Mouse (Mus musculus) liver, embryonic 14.5 days (tissue): ENCODE measurements at regions not wholly inside any gene's neighbourhood (a gene's known extent, or its start where the extent isn't known, plus 50 kb on each side); places are given as distances from the start of the nearest gene placed in this dataset.

Experiments used
- ATAC-seq: fragments of 200-750 bp; cut with Nextera tagmentation; 2 replicates; pipeline ENCODE4 v1.8.0; 2017; ENCODE audit warnings: moderate number of reproducible peaks, mild to moderate bottlenecking, moderate library complexity; ENCODE audit not compliant: insufficient read depth
- DNase-seq, 3 experiments: peaks; one replicate each; pipeline ENCODE4 v3.0.0-alpha.2; 2012 to 2013; ENCODE audit warnings: low read depth in 3 of 3, low spot score in 3 of 3
- H3K27ac ChIP-seq: fragments of 300-500 bp; sonication (generic); 2 replicates; pipeline ENCODE4 v1.5.1; 2014; ENCODE audit warnings: moderate library complexity, mild to moderate bottlenecking, control low read depth, inconsistent platforms
- H3K27me3 ChIP-seq: fragments of 300-500 bp; sonication (generic); 2 replicates; pipeline ENCODE4 v1.6.1; 2014; ENCODE audit warnings: mild to moderate bottlenecking, low read length, moderate library complexity; ENCODE audit not compliant: control insufficient read depth, insufficient read depth
- H3K36me3 ChIP-seq: fragments of 300-500 bp; sonication (generic); replicated peaks from 2 replicates; pipeline ENCODE4 v1.6.1; 2014; ENCODE audit warnings: low read depth; ENCODE audit not compliant: control insufficient read depth, insufficient read depth
- H3K4me1 ChIP-seq, 2 experiments: fragments of 200-500 bp in 1 of 2; fragments of 300-500 bp in 1 of 2; sonication (generic) in 1 of 2; replicated peaks; 2 replicates each; pipeline ENCODE4 v1.6.1; 2012 to 2014; ENCODE audit warnings: antibody characterized with exemption in 1 of 2, inconsistent platforms in 1 of 2, low read length in 1 of 2; ENCODE audit not compliant: control insufficient read depth in 2 of 2, insufficient read depth in 2 of 2
- H3K4me2 ChIP-seq: fragments of 300-500 bp; sonication (generic); 2 replicates; pipeline ENCODE4 v1.6.1; 2014; ENCODE audit warnings: low read depth, mild to moderate bottlenecking, control low read depth, moderate library complexity
- H3K4me3 ChIP-seq, 2 experiments: fragments of 200-500 bp in 1 of 2; fragments of 300-500 bp in 1 of 2; sonication (generic) in 1 of 2; 2 replicates each; pipeline ENCODE4 v1.5.1; 2012 to 2014; ENCODE audit warnings: low read depth in 2 of 2, low read length in 2 of 2, mild to moderate bottlenecking in 2 of 2, control low read depth in 1 of 2, inconsistent platforms in 1 of 2, moderate library complexity in 1 of 2; ENCODE audit not compliant: insufficient read depth in 1 of 2
- H3K9ac ChIP-seq: fragments of 300-500 bp; sonication (generic); replicated peaks from 2 replicates; pipeline ENCODE4 v1.6.1; 2014; ENCODE audit warnings: mild to moderate bottlenecking, control low read depth, moderate library complexity
- H3K9me3 ChIP-seq: fragments of 300-500 bp; sonication (generic); 2 replicates; pipeline ENCODE4 v1.6.1; 2016; ENCODE audit warnings: low read length, mixed read lengths; ENCODE audit not compliant: control insufficient read depth
- CTCF ChIP-seq: IDR thresholded peaks from 2 replicates; pipeline ENCODE4 v1.5.1; 2016; ENCODE audit warnings: antibody characterized with exemption, low read depth, control low read depth
- EP300 ChIP-seq: IDR thresholded peaks from 2 replicates; pipeline ENCODE4 v1.6.1; 2016; ENCODE audit warnings: antibody characterized with exemption, low read depth
- WGBS: fragments of 180-500 bp; shearing (Covaris S2); extraction: QIAGEN DNeasy Blood & Tissue Kit; methylation state at CpG from one replicate; pipeline ENCODE4 v1.1.7; 2014; ENCODE audit not compliant: insufficient replicate concordance; 5-methylcytosine and 5-hydroxymethylcytosine counted together

- ATAC-seq (no peak), DNase-seq (no peak)
- Histone ChIP-seq H3K4me1 (no peaks in the 10 kb centered on the region), H3K36me3 (no peaks in the 10 kb centered on the region), H3K4me2 (no peak overlapping the region), H3K9me3 (no peaks in the 10 kb centered on the region), H3K4me3 (no peak overlapping the region), H3K27ac (no peak overlapping the region), H3K9ac (no peak overlapping the region), H3K27me3 (no peaks in the 10 kb centered on the region)
- WGBS: 65% methylated on average over 15 of the region's 15 CpGs
- TF ChIP-seq CTCF (no peak), EP300 (no peak)
These were observed 2246.7 kb downstream of the 4930444P10Rik start for GRCm38 (mm10) chr1:13846336-13846865.

GRCm38 (mm10) chr1:13840309-13840622 lies 2252.9 kb downstream of the 4930444P10Rik start:
- no peaks in the 10 kb centered on the region for H3K9me3 ChIP-seq
- H3K36me3 ChIP-seq: no peaks in the 10 kb centered on the region
- no peak overlapping the region for H3K9ac ChIP-seq
- TF ChIP-seq CTCF (no peak), EP300 (no peak)
- DNase-seq (no peak), ATAC-seq (no peak)
- WGBS: 74% methylated on average over 1 of the region's 1 CpGs
- no peaks in the 10 kb centered on the region for H3K27me3 ChIP-seq
- H3K4me1 ChIP-seq: no peaks in the 10 kb centered on the region
- no peak overlapping the region for H3K4me2 ChIP-seq
- H3K4me3 ChIP-seq: no peak overlapping the region
- no peak overlapping the region for H3K27ac ChIP-seq

- H3K4me3 ChIP-seq: no peak overlapping the region
- WGBS: 19% methylated on average over 11 of the region's 11 CpGs
- H3K27me3 ChIP-seq: no peaks in the 10 kb centered on the region
- H3K9me3 ChIP-seq: no peaks in the 10 kb centered on the region
- no peaks in the 10 kb centered on the region for H3K36me3 ChIP-seq
- no peak for TF ChIP-seq EP300
- TF ChIP-seq CTCF: no peak
- no peak overlapping the region for H3K4me2 ChIP-seq
- DNase-seq (no peak), ATAC-seq (no peak)
- H3K9ac ChIP-seq: no peak overlapping the region
- no peaks in the 10 kb centered on the region for H3K4me1 ChIP-seq
- H3K27ac ChIP-seq: no peak overlapping the region
These were observed 2253.4 kb downstream of the 4930444P10Rik start for GRCm38 (mm10) chr1:13839619-13840308.

GRCm38 (mm10) chr1:13834860-13835840 lies 2258.0 kb downstream of the 4930444P10Rik start:
- Histone ChIP-seq H3K27me3 (no peaks in the 10 kb centered on the region), H3K9me3 (no peaks in the 10 kb centered on the region), H3K27ac (no peak overlapping the region), H3K4me2 (no peak overlapping the region), H3K9ac (no peak overlapping the region), H3K4me3 (no peak overlapping the region), H3K4me1 (no peaks in the 10 kb centered on the region), H3K36me3 (no peaks in the 10 kb centered on the region)
- no peak for DNase-seq
- no peak for ATAC-seq
- WGBS: 69% methylated on average over 12 of the region's 12 CpGs
- TF ChIP-seq CTCF (no peak), EP300 (no peak)

GRCm38 (mm10) chr1:13807786-13808185 lies 2285.3 kb downstream of the 4930444P10Rik start:
- Histone ChIP-seq H3K27me3 (no peaks in the 10 kb centered on the region), H3K9ac (no peak overlapping the region), H3K4me2 (no peak overlapping the region), H3K4me1 (no peaks in the 10 kb centered on the region), H3K36me3 (no peaks in the 10 kb centered on the region), H3K4me3 (no peak overlapping the region), H3K9me3 (no peaks in the 10 kb centered on the region), H3K27ac (no peak overlapping the region)
- ATAC-seq: no peak
- 42% methylated on average over 4 of the region's 4 CpGs for WGBS
- TF ChIP-seq CTCF (no peak), EP300 (no peak)
- DNase-seq: no peak
